Mouse (Mus musculus) kidney, adult 9 months (tissue): ENCODE measurements around the gene Irf2bp2.
A peak's percentile ranks its signal among the peaks of the same experiment; 100 is the strongest.

Source experiments
- DNase-seq: peaks from one replicate; pipeline ENCODE4 v3.0.0; 2022

The Irf2bp2 gene

GRCm38 (mm10) chr8:126593889-126594480 is at the start of gene Irf2bp2:
Irf2bp2 (minus strand) TSS chr8:126593986.
- peak; percentile 92 for DNase-seq

GRCm38 (mm10) chr8:126642665-126643064 is 48.9 kb upstream of the Irf2bp2 start:
- no peak for DNase-seq

- no peak for DNase-seq
These were observed 47.9 kb upstream of the Irf2bp2 start for GRCm38 (mm10) chr8:126641568-126642295.

- no peak for DNase-seq
These were observed 45.4 kb upstream of the Irf2bp2 start for GRCm38 (mm10) chr8:126639161-126639560.

- no peak for DNase-seq
These were observed 44.2 kb upstream of the Irf2bp2 start for GRCm38 (mm10) chr8:126638027-126638426.

- no peak for DNase-seq
These were observed 40.8 kb upstream of the Irf2bp2 start for GRCm38 (mm10) chr8:126634541-126635048.

GRCm38 (mm10) chr8:126628616-126629015 is 34.8 kb upstream of the Irf2bp2 start:
- DNase-seq: no peak

- DNase-seq: no peak
These were observed 32.6 kb upstream of the Irf2bp2 start for GRCm38 (mm10) chr8:126626415-126626814.

- DNase-seq: no peak
These were observed 28.5 kb upstream of the Irf2bp2 start for GRCm38 (mm10) chr8:126622111-126622795.

- no peak for DNase-seq
These were observed 26.9 kb upstream of the Irf2bp2 start for GRCm38 (mm10) chr8:126620721-126621120.

GRCm38 (mm10) chr8:126619487-126619886 is 25.7 kb upstream of the Irf2bp2 start:
- DNase-seq: peak; percentile 56

- peak; percentile 53 for DNase-seq
These were observed 23.9 kb upstream of the Irf2bp2 start for GRCm38 (mm10) chr8:126617665-126618064.

GRCm38 (mm10) chr8:126616736-126617135 is 22.9 kb upstream of the Irf2bp2 start:
- DNase-seq: peak; percentile 53

- DNase-seq: peak; percentile 86
These were observed 22.0 kb upstream of the Irf2bp2 start for GRCm38 (mm10) chr8:126615765-126616164.

GRCm38 (mm10) chr8:126614740-126615132 is 20.9 kb upstream of the Irf2bp2 start:
- peak; percentile 50 for DNase-seq

- peak; percentile 93 for DNase-seq
These were observed 20.4 kb upstream of the Irf2bp2 start for GRCm38 (mm10) chr8:126614062-126614739.

- no peak for DNase-seq
These were observed 19.4 kb upstream of the Irf2bp2 start for GRCm38 (mm10) chr8:126613143-126613542.

- DNase-seq: no peak
These were observed 19.0 kb upstream of the Irf2bp2 start for GRCm38 (mm10) chr8:126612739-126613138.

- DNase-seq: no peak
These were observed 16.9 kb upstream of the Irf2bp2 start for GRCm38 (mm10) chr8:126610713-126611112.

GRCm38 (mm10) chr8:126609556-126610263 is 15.9 kb upstream of the Irf2bp2 start:
- no peak for DNase-seq

- DNase-seq: peak; percentile 57
These were observed 9.6 kb upstream of the Irf2bp2 start for GRCm38 (mm10) chr8:126603241-126603947.

GRCm38 (mm10) chr8:126602641-126603040 is 8.9 kb upstream of the Irf2bp2 start:
- DNase-seq: no peak
